Mouse (Mus musculus) megakaryocyte, embryonic 14.5 days (primary cell): ENCODE results near the gene Crtac1.

Experiments
- FLI1 ChIP-seq: IDR thresholded peaks from 2 replicates; pipeline ENCODE4 v1.6.1; 2012; ENCODE audit warnings: low read length, inconsistent platforms, mixed read lengths
- GATA1 ChIP-seq: IDR thresholded peaks from 3 replicates; pipeline ENCODE4 v1.6.1; 2012; ENCODE audit warnings: mixed read lengths, low read length, inconsistent platforms, borderline replicate concordance

GRCm38 (mm10) chr19:42448539-42448938 lies 17.0 kb upstream of the Crtac1 start:
- TF ChIP-seq FLI1 (no peak), GATA1 (no peak)
